Mouse (Mus musculus) limb, embryonic 13.5 days (tissue): Measurements from ENCODE around the gene Syngr1. TPM values are rescaled to one million over a fixed set of nuclear protein-coding genes. Genes with fewer than 3 reads are reported as not detected.
A peak's percentile ranks its signal among the peaks of the same experiment; 100 is the strongest.

Experiments
- ATAC-seq: fragments of 200-750 bp; cut with Nextera tagmentation; 2 replicates; pipeline ENCODE4 v1.8.0; 2017; ENCODE audit warnings: low read depth, moderate number of reproducible peaks, moderate TSS enrichment; ENCODE audit not compliant: low FRiP score
- H3K27ac ChIP-seq: fragments of 300-500 bp; sonication (generic); 2 replicates; pipeline ENCODE4 v1.5.1; 2015; ENCODE audit warnings: inconsistent platforms, mild to moderate bottlenecking, moderate library complexity
- H3K27me3 ChIP-seq: fragments of 300-500 bp; sonication (generic); 2 replicates; pipeline ENCODE4 v1.6.1; 2015; ENCODE audit warnings: mild to moderate bottlenecking, inconsistent platforms
- H3K36me3 ChIP-seq: fragments of 300-500 bp; sonication (generic); 2 replicates; pipeline ENCODE4 v1.6.1; 2015; ENCODE audit warnings: inconsistent platforms, mild to moderate bottlenecking, moderate library complexity
- H3K4me1 ChIP-seq: fragments of 300-500 bp; sonication (generic); 2 replicates; pipeline ENCODE4 v1.6.1; 2015; ENCODE audit warnings: inconsistent platforms
- H3K4me2 ChIP-seq: fragments of 300-500 bp; sonication (generic); replicated peaks from 2 replicates; pipeline ENCODE4 v1.6.1; 2015; ENCODE audit warnings: inconsistent platforms, mild to moderate bottlenecking, moderate library complexity
- H3K4me3 ChIP-seq: fragments of 300-500 bp; sonication (generic); 2 replicates; pipeline ENCODE4 v1.5.1; 2015; ENCODE audit warnings: moderate library complexity, mild to moderate bottlenecking, inconsistent platforms
- H3K9ac ChIP-seq: fragments of 300-500 bp; sonication (generic); 2 replicates; pipeline ENCODE4 v1.6.1; 2015; ENCODE audit warnings: mild to moderate bottlenecking, inconsistent platforms
- H3K9me3 ChIP-seq: fragments of 300-500 bp; sonication (generic); 2 replicates; pipeline ENCODE4 v1.6.1; 2016; ENCODE audit warnings: inconsistent platforms
- WGBS: fragments of 180-500 bp; shearing (Covaris S2); methylation state at CpG from one replicate; pipeline ENCODE4 v1.1.7; 2015; 5-methylcytosine and 5-hydroxymethylcytosine counted together
- polyA plus RNA-seq: library from polyadenylated mRNA; unstranded; fragments of >200 nt; fragmentation: Nextera tagmentation; extraction: Ambion mirVana; gene quantifications from 2 replicates; pipeline ENCODE4 v1.2.1, GENCODE M21; 2015

Gene Syngr1
- polyA plus RNA-seq, 1 experiment from 2014 or later = 5.6 TPM

- no peak overlapping the region for H3K4me3 ChIP-seq
- no peak overlapping the region for H3K4me2 ChIP-seq
- H3K9ac ChIP-seq = no peak overlapping the region; the same call in 1 of the 2 replicates
- H3K4me1 ChIP-seq = peaks cover 21% of the 10 kb centered on the region
- peak overlapping the region; percentile 58; the same call in 1 of the 2 replicates for H3K27ac ChIP-seq
- WGBS = 71% methylated on average over 5 of the region's 5 CpGs
- no peak for ATAC-seq
- H3K36me3 ChIP-seq = peaks cover 99% of the 10 kb centered on the region
- H3K27me3 ChIP-seq = no peaks in the 10 kb centered on the region
- H3K9me3 ChIP-seq = no peaks in the 10 kb centered on the region
Measured at GRCm38 (mm10) chr15:80158001-80158706, 67.0 kb downstream of the Syngr1 start.

- ATAC-seq = no peak
- Histone ChIP-seq H3K4me3 (no peak overlapping the region), H3K27ac (peak overlapping the region; percentile 58; the same call in 1 of the 2 replicates), H3K9ac (peak overlapping the region; percentile 26), H3K9me3 (no peaks in the 10 kb centered on the region), H3K4me2 (no peak overlapping the region), H3K4me1 (peaks cover 21% of the 10 kb centered on the region), H3K27me3 (no peaks in the 10 kb centered on the region), H3K36me3 (peaks cover 98% of the 10 kb centered on the region)
- WGBS = 37% methylated on average over 4 of the region's 4 CpGs
Measured at GRCm38 (mm10) chr15:80158707-80159090, 67.6 kb downstream of the Syngr1 start.

- H3K36me3 ChIP-seq = peaks cover 91% of the 10 kb centered on the region
- no peak overlapping the region for H3K4me3 ChIP-seq
- H3K27ac ChIP-seq = peak overlapping the region; percentile 58; the same call in 1 of the 2 replicates
- H3K27me3 ChIP-seq = no peaks in the 10 kb centered on the region
- 0 out of 2 replicates have a peak overlapping the region, but pooled peaks have one; percentile 7 for H3K4me2 ChIP-seq
- WGBS = 21% methylated on average over 8 of the region's 8 CpGs
- H3K4me1 ChIP-seq = peaks cover 21% of the 10 kb centered on the region
- H3K9ac ChIP-seq = peak overlapping the region; percentile 26
- ATAC-seq = peak; percentile 63; the same call in 1 of the 2 replicates
- no peaks in the 10 kb centered on the region for H3K9me3 ChIP-seq
Measured at GRCm38 (mm10) chr15:80159286-80159901, 68.3 kb downstream of the Syngr1 start.

- Histone ChIP-seq H3K9me3 (no peaks in the 10 kb centered on the region), H3K4me2 (no peak overlapping the region), H3K36me3 (peaks cover 83% of the 10 kb centered on the region), H3K4me3 (no peak overlapping the region), H3K27ac (peak overlapping the region; percentile 58; the same call in 1 of the 2 replicates), H3K4me1 (peaks cover 21% of the 10 kb centered on the region), H3K27me3 (no peaks in the 10 kb centered on the region), H3K9ac (no peak overlapping the region)
- no peak for ATAC-seq
- 91% methylated on average over 13 of the region's 13 CpGs for WGBS
Measured at GRCm38 (mm10) chr15:80160223-80160622, 69.1 kb downstream of the Syngr1 start.

DNA sequence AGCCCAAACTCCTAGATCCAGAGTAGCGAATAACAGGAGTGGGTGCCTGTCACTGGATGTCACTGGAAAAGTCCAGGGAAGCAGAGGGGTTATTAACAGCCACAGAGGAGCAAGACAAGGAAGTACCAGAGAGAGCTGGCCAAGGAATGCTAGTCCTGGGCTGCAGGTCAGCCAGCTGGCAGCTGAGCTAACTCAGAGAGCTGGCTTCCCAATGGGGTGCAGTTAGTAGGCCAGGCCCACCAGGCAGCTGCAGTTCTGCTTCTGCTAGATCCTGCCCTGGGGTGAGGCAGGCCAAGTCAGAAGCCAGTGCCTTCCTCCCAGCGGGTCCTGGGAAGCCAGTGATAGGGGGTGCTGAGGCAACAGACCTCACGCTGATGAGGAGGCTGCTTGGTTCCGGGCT is 69.6 kb downstream of the Syngr1 start:
- H3K4me3 ChIP-seq = no peak overlapping the region
- no peaks in the 10 kb centered on the region for H3K9me3 ChIP-seq
- 87% methylated on average over 4 of the region's 4 CpGs for WGBS
- H3K27me3 ChIP-seq = no peaks in the 10 kb centered on the region
- H3K9ac ChIP-seq = no peak overlapping the region; the same call in 1 of the 2 replicates
- no peak for ATAC-seq
- H3K27ac ChIP-seq = no peak overlapping the region
- peaks cover 21% of the 10 kb centered on the region for H3K4me1 ChIP-seq
- no peak overlapping the region for H3K4me2 ChIP-seq
- H3K36me3 ChIP-seq = peaks cover 78% of the 10 kb centered on the region

DNA sequence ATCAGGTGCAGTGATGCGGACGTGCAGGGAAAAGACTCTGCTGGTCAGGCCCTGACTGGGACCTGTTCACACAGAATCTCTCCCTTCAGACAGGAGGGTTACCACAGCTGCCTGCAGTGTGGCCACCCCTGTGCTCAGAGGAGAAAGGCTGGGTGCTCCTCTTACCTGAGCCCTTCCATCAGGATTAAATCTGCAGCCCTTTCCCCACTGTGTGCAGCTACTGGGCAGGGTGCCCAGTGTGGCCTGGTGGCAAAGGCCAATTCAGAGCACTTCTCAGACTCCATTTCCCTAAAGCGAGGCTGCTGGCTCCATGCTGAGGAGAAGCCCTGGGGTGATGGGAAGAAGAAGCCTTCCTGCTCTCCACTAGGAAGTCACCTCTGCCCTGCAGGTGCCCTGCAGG is 70.1 kb downstream of the Syngr1 start:
- no peak overlapping the region for H3K27ac ChIP-seq
- no peak overlapping the region for H3K4me2 ChIP-seq
- H3K9ac ChIP-seq = no peak overlapping the region
- no peak for ATAC-seq
- no peaks in the 10 kb centered on the region for H3K27me3 ChIP-seq
- no peak overlapping the region for H3K4me3 ChIP-seq
- 89% methylated on average over 3 of the region's 3 CpGs for WGBS
- no peaks in the 10 kb centered on the region for H3K9me3 ChIP-seq
- H3K4me1 ChIP-seq = peaks cover 21% of the 10 kb centered on the region
- peaks cover 73% of the 10 kb centered on the region for H3K36me3 ChIP-seq

DNA sequence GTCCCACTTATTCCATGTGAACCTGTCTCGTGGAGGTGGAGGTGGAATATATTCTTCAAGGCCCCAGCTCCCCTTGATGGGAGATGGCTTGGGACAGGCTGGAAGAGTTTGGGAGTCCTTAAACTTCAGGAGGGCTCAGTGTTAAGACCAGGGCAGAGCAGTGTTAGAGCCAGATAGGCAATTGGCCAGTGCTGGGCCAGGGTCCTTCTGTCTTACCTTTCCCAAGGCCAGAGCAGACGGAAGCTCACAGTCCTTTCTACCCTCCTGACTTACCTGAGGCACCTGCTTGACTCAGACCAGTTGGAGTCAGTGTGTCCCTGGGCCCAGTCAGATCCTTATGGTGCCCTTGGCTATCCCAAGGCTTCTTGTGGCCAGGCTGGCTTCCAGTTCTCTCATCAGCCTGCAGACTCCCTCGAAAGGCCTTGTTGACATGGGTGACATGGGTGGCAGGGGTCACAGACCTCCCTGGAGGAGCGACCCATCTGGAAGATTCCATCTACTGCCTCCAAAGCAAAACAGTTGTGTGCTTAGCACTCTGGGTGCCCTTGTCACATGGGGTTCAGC is 71.3 kb downstream of the Syngr1 start:
- Histone ChIP-seq H3K36me3 (peaks cover 61% of the 10 kb centered on the region), H3K27me3 (no peaks in the 10 kb centered on the region), H3K4me3 (no peak overlapping the region), H3K9me3 (no peaks in the 10 kb centered on the region), H3K27ac (no peak overlapping the region), H3K9ac (no peak overlapping the region), H3K4me2 (no peak overlapping the region), H3K4me1 (peaks cover 21% of the 10 kb centered on the region)
- 88% methylated on average over 4 of the region's 4 CpGs for WGBS
- no peak for ATAC-seq

- no peaks in the 10 kb centered on the region for H3K9me3 ChIP-seq
- H3K4me1 ChIP-seq = peaks cover 19% of the 10 kb centered on the region
- peaks cover 53% of the 10 kb centered on the region for H3K36me3 ChIP-seq
- H3K4me3 ChIP-seq = no peak overlapping the region
- 87% methylated on average over 11 of the region's 11 CpGs for WGBS
- no peak overlapping the region for H3K27ac ChIP-seq
- no peak overlapping the region for H3K9ac ChIP-seq
- no peak overlapping the region for H3K4me2 ChIP-seq
- no peak for ATAC-seq
- no peaks in the 10 kb centered on the region for H3K27me3 ChIP-seq
Measured at GRCm38 (mm10) chr15:80163274-80163673, 72.1 kb downstream of the Syngr1 start.

DNA sequence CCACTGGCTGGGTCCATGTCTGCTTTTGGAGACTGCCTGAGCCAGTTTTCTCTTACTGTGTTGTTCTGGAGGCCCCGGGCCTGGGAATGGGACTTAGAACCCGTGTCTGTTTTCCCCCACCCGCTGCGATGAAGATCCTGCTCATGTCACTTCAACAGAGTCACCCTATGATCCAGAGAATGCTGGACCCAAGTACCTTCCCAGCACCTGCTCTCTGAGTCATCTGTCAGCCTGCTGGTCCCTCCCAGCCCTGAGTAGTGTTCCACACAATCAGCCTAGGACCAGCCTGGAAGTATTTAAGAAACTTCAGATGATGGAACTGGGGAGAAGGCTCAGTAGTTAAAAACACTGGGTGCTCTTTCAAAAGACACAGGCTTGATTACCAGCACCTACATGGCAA is 72.6 kb downstream of the Syngr1 start:
- H3K36me3 ChIP-seq = peaks cover 48% of the 10 kb centered on the region
- no peaks in the 10 kb centered on the region for H3K27me3 ChIP-seq
- H3K4me3 ChIP-seq = no peak overlapping the region
- no peak for ATAC-seq
- WGBS = 90% methylated on average over 4 of the region's 4 CpGs
- no peaks in the 10 kb centered on the region for H3K9me3 ChIP-seq
- no peak overlapping the region for H3K27ac ChIP-seq
- H3K4me2 ChIP-seq = no peak overlapping the region
- no peak overlapping the region for H3K9ac ChIP-seq
- peaks cover 15% of the 10 kb centered on the region for H3K4me1 ChIP-seq

DNA sequence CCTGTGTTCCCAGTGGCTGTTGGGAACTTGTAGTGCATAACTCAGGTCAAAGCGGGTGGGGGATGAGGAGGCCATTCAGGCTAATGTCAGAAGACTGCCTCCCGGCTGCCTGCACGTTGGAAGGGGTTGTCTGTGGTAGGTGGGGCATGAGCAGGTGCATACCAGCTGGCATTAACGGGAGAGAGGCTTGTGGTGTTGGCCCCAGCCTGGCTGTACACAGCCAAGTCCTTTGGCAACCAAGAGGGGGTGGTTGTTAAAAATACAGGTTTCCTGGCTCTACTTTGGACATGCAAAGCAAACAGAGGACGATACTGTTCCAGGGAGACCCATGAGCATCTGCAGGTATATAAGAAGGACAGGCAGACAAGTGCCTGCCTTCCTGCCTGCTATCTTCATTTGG is 74.3 kb downstream of the Syngr1 start:
- H3K27ac ChIP-seq = no peak overlapping the region
- peaks cover 31% of the 10 kb centered on the region for H3K36me3 ChIP-seq
- no peak overlapping the region for H3K9ac ChIP-seq
- 56% methylated on average over 5 of the region's 5 CpGs for WGBS
- no peaks in the 10 kb centered on the region for H3K27me3 ChIP-seq
- no peak overlapping the region for H3K4me3 ChIP-seq
- ATAC-seq = no peak
- H3K4me1 ChIP-seq = no peaks in the 10 kb centered on the region
- H3K4me2 ChIP-seq = no peak overlapping the region
- H3K9me3 ChIP-seq = no peaks in the 10 kb centered on the region
